Mouse (Mus musculus) left cerebral cortex, postnatal 14 days (tissue): ENCODE results near the gene Myom3. TPM values are rescaled to one million over a fixed set of nuclear protein-coding genes. Genes with fewer than 3 reads are reported as not detected.

Source experiments
- DNase-seq, 2 experiments: peaks; one replicate each; pipeline ENCODE4 v3.0.0; 2021 to 2022; ENCODE audit warnings: low spot score in 2 of 2, mixed read lengths in 1 of 2
- intact Hi-C: fragments of 180-260 bp; cut with DNase I; formaldehyde crosslinking; loops from one replicate; pipeline ENCODE4 v1.15.1; 2025
- total RNA-seq, 2 experiments: library from RNA; stranded (reverse); gene quantifications; 2 replicates each; pipeline ENCODE4 v1.2.3; 2021

Gene Myom3
- total RNA-seq, 2 experiments from 2014 or later = 2.0 to 2.1 TPM

- intact Hi-C loops = no loop called here
- no peak for DNase-seq
Measured at GRCm38 (mm10) chr4:135847581-135847980, 88.1 kb downstream of the Myom3 start.

GRCm38 (mm10) chr4:135850411-135851095, 91.0 kb downstream of the Myom3 start:
- intact Hi-C loops = no loop called here

GRCm38 (mm10) chr4:135851942-135852341, 92.4 kb downstream of the Myom3 start:
- intact Hi-C loops = no loop called here
- DNase-seq = no peak

More at GRCm38 (mm10) chr4:135850411-135851095, 91.0 kb downstream of the Myom3 start:
- DNase-seq = peak; percentile 61 to 82

- no peak for DNase-seq
- intact Hi-C loops = no loop called here
Measured at GRCm38 (mm10) chr4:135853987-135854546, 94.6 kb downstream of the Myom3 start.

GRCm38 (mm10) chr4:135854630-135855029, 95.1 kb downstream of the Myom3 start:
- intact Hi-C loops = loop anchor here (5.0 kb wide), 1 partner anchor 32 kb away; no protein-coding TSS in a partner anchor
- DNase-seq = no peak

- no peak for DNase-seq
- intact Hi-C loops = loop anchor here (5.0 kb wide), 1 partner anchor 33 kb away; no protein-coding TSS in a partner anchor
Measured at GRCm38 (mm10) chr4:135855080-135855479, 95.6 kb downstream of the Myom3 start.

GRCm38 (mm10) chr4:135855536-135856222, 96.2 kb downstream of the Myom3 start, which contains the start of gene Srsf10:
Srsf10 (plus strand) TSS chr4:135855747.
- intact Hi-C loops = loop anchor here (1.0 to 5.0 kb wide), 2 partner anchors 18 to 33 kb away; partner anchors contain the start of gene Pnrc2
- peak; percentile 95 to 96 for DNase-seq

GRCm38 (mm10) chr4:135856223-135857091, 96.9 kb downstream of the Myom3 start:
- intact Hi-C loops = loop anchor here (1.0 to 5.0 kb wide), 2 partner anchors 17 to 34 kb away; partner anchors contain the start of gene Pnrc2
- DNase-seq = peak; percentile 51 to 53

GRCm38 (mm10) chr4:135857597-135858186, 98.2 kb downstream of the Myom3 start:
- intact Hi-C loops = loop anchor here (5.0 kb wide), 1 partner anchor 35 kb away; no protein-coding TSS in a partner anchor
- no peak for DNase-seq

Other genes with a start within 250 kb of the Myom3 start
- 1 to 10 TPM in 1 of 2 experiments, under 1 TPM in 1; 0.95 to 1.4 TPM for gene Grhl3, start 186.1 kb upstream of the Myom3 start, total RNA-seq
- under 1 TPM; 0.35 to 0.40 TPM for gene Ifnlr1, start 73.4 kb upstream of the Myom3 start, total RNA-seq
- gene Il22ra1, start 31.5 kb upstream of the Myom3 start, total RNA-seq = under 1 TPM; 0.42 to 0.70 TPM
- 10 to 100 TPM; 71.0 to 77.4 TPM for gene Srsf10, start 96.0 kb downstream of the Myom3 start, total RNA-seq
- gene Pnrc2, start 114.1 kb downstream of the Myom3 start, total RNA-seq = 10 to 100 TPM; 48.8 to 49.7 TPM
- gene Cnr2, start 135.7 kb downstream of the Myom3 start, total RNA-seq = under 1 TPM in 1 of 2 experiments, not detected in 1; 0.09 TPM
- gene Fuca1, start 161.0 kb downstream of the Myom3 start, total RNA-seq = 10 to 100 TPM; 34.0 to 39.0 TPM
- 10 to 100 TPM; 28.3 to 30.9 TPM for gene Hmgcl, start 186.7 kb downstream of the Myom3 start, total RNA-seq
- 10 to 100 TPM; 26.2 to 31.6 TPM for gene Gale, start 204.0 kb downstream of the Myom3 start, total RNA-seq
- 10 to 100 TPM; 82.2 to 91.6 TPM for gene Lypla2, start 212.9 kb downstream of the Myom3 start, total RNA-seq
- gene Pithd1, start 227.5 kb downstream of the Myom3 start, total RNA-seq = 10 to 100 TPM; 71.5 to 72.5 TPM